Mouse (Mus musculus): ENCODE data around the gene Gm20911.
"Not testable (repeated sequence)": the region's sequence is repeated elsewhere in the genome, so short reads cannot be mapped to it uniquely, and the experiment has no call there.

Gene Gm20911

GRCm38 (mm10) chrY:81457707-81458106 lies at the start of gene Gm20911:
TSS of gene Gm20911 (plus strand) at chrY:81458007.
- DNase-seq (ENCODE audit: low spot score) = not testable (repeated sequence)
